In genomic region chr13:100785806-100786413, GRCm38 (mm10) we compare ENCODE assay signal across 8 mouse cellular contexts. TPM values are rescaled to one million over a fixed set of nuclear protein-coding genes. Genes with fewer than 3 reads are reported as not detected.
DNase-seq lines count a peak whose midpoint lies in the region; ATAC-seq and TF ChIP-seq lines count a peak whose summit lies in the region.

No protein-coding gene starts in this region.

- peak overlapping the region; percentile 61 for H3K4me3 ChIP-seq in hindbrain, postnatal 0 days (ENCODE audit: low read length)
- peak overlapping the region; percentile 78 for H3K4me3 ChIP-seq in midbrain, embryonic 13.5 days (replicated peaks)

- no peaks in the 10 kb centered on the region for H3K36me3 ChIP-seq in hindbrain, postnatal 0 days (ENCODE audit: insufficient read depth, low read length)
- H3K36me3 ChIP-seq in midbrain, embryonic 13.5 days = no peaks in the 10 kb centered on the region

- H3K27ac ChIP-seq in hindbrain, postnatal 0 days = no peak overlapping the region
- H3K27ac ChIP-seq in midbrain, embryonic 13.5 days = no peak overlapping the region

- no peaks in the 10 kb centered on the region for H3K4me1 ChIP-seq in hindbrain, postnatal 0 days (ENCODE audit: insufficient read depth, low read length)
- peaks cover 28% of the 10 kb centered on the region for H3K4me1 ChIP-seq in midbrain, embryonic 13.5 days (replicated peaks)

- no peaks in the 10 kb centered on the region for H3K27me3 ChIP-seq in hindbrain, postnatal 0 days (ENCODE audit: insufficient read depth, low read length)
- no peaks in the 10 kb centered on the region for H3K27me3 ChIP-seq in midbrain, embryonic 13.5 days

- intact Hi-C loops in left cerebral cortex, postnatal 10 days (cut with DNase I) = no loop called here

- peak overlapping the region; percentile 50 for H3K9ac ChIP-seq in hindbrain, postnatal 0 days (replicated peaks; ENCODE audit: low read length)
- peak overlapping the region; percentile 71 for H3K9ac ChIP-seq in midbrain, embryonic 13.5 days (replicated peaks)

- DNase-seq in adrenal gland, postnatal 10 days = peak; percentile 10
- no peak for DNase-seq in adrenal gland, adult 18-20 months (ENCODE audit: low spot score in 2 of 2)
- DNase-seq in 3T3-L1 (ENCODE audit: low read depth, low spot score) = peak; percentile 34
- peak; percentile 48 for DNase-seq in embryo, embryonic 11 days
- no peak for DNase-seq in hindbrain, postnatal 0 days (ENCODE audit: low spot score)
- DNase-seq in gastrocnemius, adult 8-10 months (ENCODE audit: low spot score in 2 of 2) = no peak
- no peak for DNase-seq in left cerebral cortex, postnatal 10 days (ENCODE audit: extremely low spot score in 1 of 2, low spot score in 2 of 2)

- H3K9me3 ChIP-seq in hindbrain, postnatal 0 days (ENCODE audit: low read length) = no peaks in the 10 kb centered on the region
- H3K9me3 ChIP-seq in midbrain, embryonic 13.5 days = no peaks in the 10 kb centered on the region

- H3K4me2 ChIP-seq in hindbrain, postnatal 0 days (ENCODE audit: low read depth, low read length) = peak overlapping the region; percentile 98
- H3K4me2 ChIP-seq in midbrain, embryonic 13.5 days (replicated peaks) = peak overlapping the region; percentile 99

- WGBS in hindbrain, postnatal 0 days = under 1% methylated on average over 29 of the region's 30 CpGs
- WGBS in midbrain, embryonic 13.5 days = under 1% methylated on average over 30 of the region's 30 CpGs

- ATAC-seq in hindbrain, postnatal 0 days = peak; percentile 30
- ATAC-seq in midbrain, embryonic 13.5 days = peak; percentile 70

- TF ChIP-seq CTCF in hindbrain, postnatal 0 days (IDR thresholded peaks at IDR 0.05; ENCODE audit: low read depth) = no peak

RNA-seq across cellular contexts. Expression of gene Ccnb1, which starts 0.5 kb away (rescaled TPM):
- 10 to 100 TPM; 25.6 to 35.0 TPM for total RNA-seq in adrenal gland, postnatal 10 days (2021)
- total RNA-seq in adrenal gland, adult 18-20 months (2021) = 1 to 10 TPM in 1 of 2 experiments, under 1 TPM in 1; 0.64 to 2.5 TPM
- 23.1 and 34.4 TPM in 2 replicates for total RNA-seq in hindbrain, postnatal 0 days (2014; rRNA removed)
- polyA plus RNA-seq in hindbrain, postnatal 0 days (2015; fragmentation: Nextera tagmentation; extraction: Ambion mirVana) = 37.6 and 44.8 TPM in 2 replicates
- polyA plus RNA-seq in midbrain, embryonic 13.5 days (2015; fragmentation: Nextera tagmentation; extraction: Ambion mirVana) = 119 and 130 TPM in 2 replicates
- under 1 TPM in 1 of 4 experiments, not detected in 3; 0.25 TPM for total RNA-seq in gastrocnemius, adult 8-10 months (2022)
- total RNA-seq in left cerebral cortex, postnatal 10 days (2021) = 1 to 10 TPM; 3.9 to 6.5 TPM

RNA-seq across cellular contexts. Expression of gene Cenph, which starts 10.2 kb away (rescaled TPM):
- 1 to 10 TPM; 4.5 to 6.2 TPM for total RNA-seq in adrenal gland, postnatal 10 days (2021)
- total RNA-seq in adrenal gland, adult 18-20 months (2021) = under 1 TPM in 1 of 2 experiments, not detected in 1; 0.22 TPM
- 1.7 and 3.6 TPM in 2 replicates for total RNA-seq in hindbrain, postnatal 0 days (2014; rRNA removed)
- 8.4 and 9.5 TPM in 2 replicates for polyA plus RNA-seq in hindbrain, postnatal 0 days (2015; fragmentation: Nextera tagmentation; extraction: Ambion mirVana)
- polyA plus RNA-seq in midbrain, embryonic 13.5 days (2015; fragmentation: Nextera tagmentation; extraction: Ambion mirVana) = 14.5 and 16.2 TPM in 2 replicates
- not detected for total RNA-seq in gastrocnemius, adult 8-10 months (2022)
- 1 to 10 TPM; 1.8 to 3.1 TPM for total RNA-seq in left cerebral cortex, postnatal 10 days (2021)

RNA-seq across cellular contexts. Expression of gene Mrps36, which starts 41.5 kb away (rescaled TPM):
- total RNA-seq in adrenal gland, postnatal 10 days (2021) = 100 to 1,000 TPM; 235 to 250 TPM
- total RNA-seq in adrenal gland, adult 18-20 months (2021) = 100 to 1,000 TPM; 111 to 155 TPM
- total RNA-seq in hindbrain, postnatal 0 days (2014; rRNA removed) = 54.4 and 58.7 TPM in 2 replicates
- 180 and 198 TPM in 2 replicates for polyA plus RNA-seq in hindbrain, postnatal 0 days (2015; fragmentation: Nextera tagmentation; extraction: Ambion mirVana)
- 122 and 137 TPM in 2 replicates for polyA plus RNA-seq in midbrain, embryonic 13.5 days (2015; fragmentation: Nextera tagmentation; extraction: Ambion mirVana)
- total RNA-seq in gastrocnemius, adult 8-10 months (2022) = 100 to 1,000 TPM; 111 to 125 (median 118) TPM
- total RNA-seq in left cerebral cortex, postnatal 10 days (2021) = 10 to 100 TPM; 65.3 to 65.6 TPM

RNA-seq across cellular contexts. Expression of gene Slc30a5, which starts 47.3 kb away (rescaled TPM):
- total RNA-seq in adrenal gland, postnatal 10 days (2021) = 10 to 100 TPM; 47.4 to 47.5 TPM
- total RNA-seq in adrenal gland, adult 18-20 months (2021) = 10 to 100 TPM; 39.9 to 45.7 TPM
- total RNA-seq in hindbrain, postnatal 0 days (2014; rRNA removed) = 41.3 and 41.7 TPM in 2 replicates
- 24.4 and 26.3 TPM in 2 replicates for polyA plus RNA-seq in hindbrain, postnatal 0 days (2015; fragmentation: Nextera tagmentation; extraction: Ambion mirVana)
- 30.3 and 32.5 TPM in 2 replicates for polyA plus RNA-seq in midbrain, embryonic 13.5 days (2015; fragmentation: Nextera tagmentation; extraction: Ambion mirVana)
- 10 to 100 TPM in 1 of 4 experiments, 1 to 10 TPM in 3; 7.4 to 10.3 (median 8.9) TPM for total RNA-seq in gastrocnemius, adult 8-10 months (2022)
- 10 to 100 TPM; 40.1 to 42.8 TPM for total RNA-seq in left cerebral cortex, postnatal 10 days (2021)

RNA-seq across cellular contexts. Expression of gene Cdk7, which starts 55.2 kb away (rescaled TPM):
- total RNA-seq in adrenal gland, postnatal 10 days (2021) = 10 to 100 TPM; 42.2 to 42.3 TPM
- 10 to 100 TPM; 33.7 to 36.7 TPM for total RNA-seq in adrenal gland, adult 18-20 months (2021)
- total RNA-seq in hindbrain, postnatal 0 days (2014; rRNA removed) = 31.5 and 33.4 TPM in 2 replicates
- polyA plus RNA-seq in hindbrain, postnatal 0 days (2015; fragmentation: Nextera tagmentation; extraction: Ambion mirVana) = 37.7 and 38.8 TPM in 2 replicates
- polyA plus RNA-seq in midbrain, embryonic 13.5 days (2015; fragmentation: Nextera tagmentation; extraction: Ambion mirVana) = 54.1 and 58.0 TPM in 2 replicates
- total RNA-seq in gastrocnemius, adult 8-10 months (2022) = 10 to 100 TPM in 3 of 4 experiments, 1 to 10 TPM in 1; 9.1 to 13.1 (median 11.8) TPM
- total RNA-seq in left cerebral cortex, postnatal 10 days (2021) = 10 to 100 TPM; 33.6 to 37.3 TPM

Comparison
In these comparisons a context has a peak if more than half of its experiments do, and no peak if none do; other contexts are left out.
1. DNase-seq: peak in adrenal gland, postnatal 10 days (single experiment), 3T3-L1 (single experiment) and embryo, embryonic 11 days (single experiment); none in adrenal gland, adult 18-20 months (0 of 2), hindbrain, postnatal 0 days (single experiment), gastrocnemius, adult 8-10 months (0 of 2) and left cerebral cortex, postnatal 10 days (0 of 2).